Mouse (Mus musculus) kidney, adult 2 months (tissue): ENCODE measurements at regions not wholly inside any gene's neighbourhood (a gene's known extent, or its start where the extent isn't known, plus 50 kb on each side); places are given as distances from the start of the nearest gene placed in this dataset.

ENCODE experiments used
- DNase-seq: peaks from one replicate; pipeline ENCODE4 v3.0.0; 2021
- H3K27ac ChIP-seq: fragments of 200-500 bp; 2 replicates; pipeline ENCODE4 v1.5.1; 2012; ENCODE audit warnings: low read depth, low read length, control low read depth, inconsistent platforms; ENCODE audit not compliant: insufficient read depth
- H3K27me3 ChIP-seq: fragments of 200-500 bp; replicated peaks from 2 replicates; pipeline ENCODE4 v1.6.1; 2012; ENCODE audit warnings: mild to moderate bottlenecking, moderate library complexity, low read length, inconsistent platforms; ENCODE audit not compliant: control insufficient read depth, insufficient read depth
- H3K36me3 ChIP-seq: fragments of 200-500 bp; 2 replicates; pipeline ENCODE4 v1.6.1; 2012; ENCODE audit warnings: mild to moderate bottlenecking, moderate library complexity, low read length, inconsistent platforms; ENCODE audit not compliant: control insufficient read depth, insufficient read depth
- H3K4me1 ChIP-seq: fragments of 200-500 bp; 2 replicates; pipeline ENCODE4 v1.6.1; 2011; ENCODE audit warnings: low read length; ENCODE audit not compliant: control insufficient read depth, insufficient read depth
- H3K4me3 ChIP-seq: fragments of 200-500 bp; 2 replicates; pipeline ENCODE4 v1.5.1; 2011; ENCODE audit warnings: mild to moderate bottlenecking, low read depth, low read length, control low read depth; ENCODE audit not compliant: insufficient read depth
- CTCF ChIP-seq: fragments of 200-500 bp; conservative IDR thresholded peaks from 2 replicates; pipeline ENCODE4 v1.5.1; 2011; ENCODE audit warnings: low read depth, mild to moderate bottlenecking, control low read depth, low read length, moderate library complexity, mixed read lengths; ENCODE audit not compliant: insufficient read depth, insufficient read length
- POLR2A ChIP-seq: fragments of 200-500 bp; IDR thresholded peaks from one replicate; pipeline ENCODE4 v1.6.1; 2011; ENCODE audit warnings: low read depth, low read length, control low read depth
- WGBS: fragments of 180-500 bp; shearing (Covaris S2); methylation state at CpG from one replicate; pipeline ENCODE4 v1.1.7; 2018; 5-methylcytosine and 5-hydroxymethylcytosine counted together

DNA sequence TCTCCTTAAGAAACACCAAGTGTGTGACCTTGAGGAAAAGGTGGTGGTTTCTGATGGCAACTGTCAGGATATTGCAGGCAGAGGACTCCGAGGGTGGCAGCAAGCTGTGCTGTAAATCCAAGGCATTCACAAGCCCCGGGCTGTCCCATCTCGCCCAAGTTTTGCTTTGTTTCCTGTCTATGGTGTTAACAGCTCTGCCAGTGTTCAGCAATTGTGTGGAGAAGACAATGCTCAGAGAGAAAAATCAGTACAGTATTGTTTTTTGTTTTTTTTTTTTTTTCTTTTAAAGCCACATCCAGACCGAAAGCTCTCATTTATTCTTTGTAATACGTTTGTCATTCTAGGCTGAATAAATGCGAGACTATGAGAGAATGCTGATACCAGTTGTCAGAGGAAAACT lies 846.5 kb downstream of the Slc4a3 start:
- Histone ChIP-seq H3K27ac (no peak overlapping the region), H3K27me3 (no peaks in the 10 kb centered on the region), H3K4me3 (no peak overlapping the region), H3K4me1 (no peaks in the 10 kb centered on the region), H3K36me3 (no peaks in the 10 kb centered on the region)
- TF ChIP-seq POLR2A: no peak
- TF ChIP-seq CTCF: no peak
- no peak for DNase-seq
- WGBS: 58% methylated on average over 6 of the region's 6 CpGs

DNA sequence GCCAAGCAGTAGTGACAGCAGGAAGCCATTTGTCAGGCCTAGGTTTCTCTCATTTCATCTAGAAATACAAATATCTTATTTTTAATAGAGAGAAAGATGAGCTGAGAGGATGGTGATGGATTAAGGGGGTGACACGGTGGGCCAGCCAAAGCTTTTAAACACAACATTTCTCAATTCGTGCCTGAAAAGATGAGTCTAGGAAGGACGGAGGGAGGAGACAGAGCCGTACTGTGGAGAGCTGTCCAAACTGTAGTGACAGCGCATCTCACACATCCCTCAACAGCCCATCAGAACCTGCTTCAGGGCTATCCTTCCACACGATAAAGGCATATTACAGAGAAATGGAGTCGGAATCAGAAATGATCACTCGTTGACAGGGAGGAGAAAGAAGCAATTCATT lies 848.0 kb downstream of the Slc4a3 start:
- TF ChIP-seq POLR2A (no peak), CTCF (no peak)
- H3K4me1 ChIP-seq: no peaks in the 10 kb centered on the region
- DNase-seq: no peak
- WGBS: 79% methylated on average over 8 of the region's 8 CpGs
- no peak overlapping the region for H3K4me3 ChIP-seq
- no peak overlapping the region for H3K27ac ChIP-seq
- H3K36me3 ChIP-seq: no peaks in the 10 kb centered on the region
- H3K27me3 ChIP-seq: no peaks in the 10 kb centered on the region

DNA sequence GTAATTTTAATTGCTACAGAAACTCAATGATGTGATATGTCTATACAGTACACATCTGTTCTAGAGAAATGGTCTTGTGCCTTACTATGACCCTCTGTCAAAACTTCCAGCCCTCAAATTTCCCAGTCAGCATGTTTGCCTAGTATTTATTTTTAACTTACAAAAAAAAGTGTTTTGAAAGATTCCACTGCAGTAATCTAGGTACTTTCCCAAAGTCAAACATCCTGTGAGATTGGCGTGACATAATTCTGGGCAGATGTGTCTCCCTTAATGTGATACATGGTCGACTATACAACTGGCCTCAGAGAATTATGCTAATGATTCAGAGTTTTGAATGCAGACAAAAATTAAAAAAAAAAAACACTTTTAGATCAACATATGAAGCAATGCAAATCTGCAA lies 856.8 kb downstream of the Slc4a3 start:
- TF ChIP-seq CTCF (no peak), POLR2A (no peak)
- H3K36me3 ChIP-seq: no peaks in the 10 kb centered on the region
- WGBS: 55% methylated on average over 2 of the region's 2 CpGs
- H3K27ac ChIP-seq: no peak overlapping the region
- no peaks in the 10 kb centered on the region for H3K27me3 ChIP-seq
- no peaks in the 10 kb centered on the region for H3K4me1 ChIP-seq
- DNase-seq: no peak
- H3K4me3 ChIP-seq: no peak overlapping the region

DNA sequence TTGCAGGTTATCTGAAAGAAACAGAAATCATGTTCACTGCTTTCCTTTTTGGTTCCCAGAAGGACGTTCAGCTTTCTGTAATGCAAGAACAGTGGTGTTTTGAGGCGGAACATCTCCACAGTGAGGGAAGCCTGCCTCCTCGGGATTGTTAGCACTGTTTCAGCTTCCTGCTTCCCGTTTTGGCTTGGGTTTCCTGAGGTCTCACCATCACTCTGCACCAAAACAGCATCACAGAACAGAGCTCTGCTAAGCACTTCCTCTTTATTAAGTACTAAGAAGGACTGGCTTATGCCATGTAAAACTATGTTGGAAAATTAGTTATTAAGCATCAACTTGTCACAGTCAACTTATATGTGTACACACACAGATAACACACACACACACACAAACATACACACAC lies 857.9 kb downstream of the Slc4a3 start:
- 47% methylated on average over 4 of the region's 4 CpGs for WGBS
- Histone ChIP-seq H3K27me3 (no peaks in the 10 kb centered on the region), H3K27ac (no peak overlapping the region), H3K4me1 (no peaks in the 10 kb centered on the region), H3K36me3 (no peaks in the 10 kb centered on the region), H3K4me3 (no peak overlapping the region)
- no peak for DNase-seq
- TF ChIP-seq CTCF: no peak
- TF ChIP-seq POLR2A: no peak

DNA sequence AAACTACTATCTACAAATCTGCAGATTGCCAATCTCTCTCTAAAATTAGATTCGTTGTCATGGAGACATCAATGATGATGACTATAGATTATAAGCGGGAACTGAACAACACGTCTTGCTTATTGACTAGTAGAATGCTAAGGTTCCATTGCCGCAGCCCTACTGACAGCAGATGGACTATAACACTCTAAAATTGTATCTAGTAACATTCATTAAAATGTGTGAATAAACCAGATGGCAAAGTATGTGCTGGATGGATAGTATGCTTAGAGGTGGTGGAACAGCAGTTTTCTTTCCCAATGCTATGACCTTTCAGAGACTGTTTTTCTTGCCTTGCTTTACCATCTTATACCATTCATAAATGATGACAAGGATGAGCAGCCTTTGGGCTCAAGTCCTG lies 864.7 kb downstream of the Slc4a3 start:
- Histone ChIP-seq H3K36me3 (no peaks in the 10 kb centered on the region), H3K4me1 (no peaks in the 10 kb centered on the region), H3K27ac (no peak overlapping the region), H3K27me3 (no peaks in the 10 kb centered on the region), H3K4me3 (no peak overlapping the region)
- no peak for DNase-seq
- WGBS: 91% methylated on average over 4 of the region's 4 CpGs
- TF ChIP-seq CTCF (no peak), POLR2A (no peak)

DNA sequence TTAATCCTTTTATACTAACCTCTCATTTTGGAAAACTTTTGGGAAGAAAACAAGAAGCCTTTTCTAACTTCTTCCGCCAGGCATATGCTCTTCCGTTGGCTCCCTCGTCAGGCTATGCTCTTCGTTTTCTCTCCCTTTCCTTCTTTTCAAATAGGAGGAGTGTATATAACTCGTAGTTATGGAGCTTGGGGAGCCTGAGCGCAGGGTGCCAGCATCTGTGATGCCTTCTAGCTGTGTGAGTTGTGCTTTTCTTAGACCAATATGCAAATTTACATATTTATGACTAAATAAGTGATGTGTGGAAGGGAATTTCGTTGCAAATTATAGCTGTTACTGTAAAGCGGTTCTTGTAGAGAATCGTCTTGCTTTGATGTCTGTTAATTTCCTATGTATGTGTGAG lies 874.5 kb downstream of the Slc4a3 start:
- H3K4me3 ChIP-seq: no peak overlapping the region
- no peaks in the 10 kb centered on the region for H3K36me3 ChIP-seq
- no peak for TF ChIP-seq POLR2A
- TF ChIP-seq CTCF: no peak
- WGBS: 87% methylated on average over 9 of the region's 9 CpGs
- 0 out of 2 replicates have a peak, but pooled peaks cover 1% of the 10 kb centered on the region for H3K27me3 ChIP-seq
- no peaks in the 10 kb centered on the region for H3K4me1 ChIP-seq
- DNase-seq: no peak
- H3K27ac ChIP-seq: no peak overlapping the region

DNA sequence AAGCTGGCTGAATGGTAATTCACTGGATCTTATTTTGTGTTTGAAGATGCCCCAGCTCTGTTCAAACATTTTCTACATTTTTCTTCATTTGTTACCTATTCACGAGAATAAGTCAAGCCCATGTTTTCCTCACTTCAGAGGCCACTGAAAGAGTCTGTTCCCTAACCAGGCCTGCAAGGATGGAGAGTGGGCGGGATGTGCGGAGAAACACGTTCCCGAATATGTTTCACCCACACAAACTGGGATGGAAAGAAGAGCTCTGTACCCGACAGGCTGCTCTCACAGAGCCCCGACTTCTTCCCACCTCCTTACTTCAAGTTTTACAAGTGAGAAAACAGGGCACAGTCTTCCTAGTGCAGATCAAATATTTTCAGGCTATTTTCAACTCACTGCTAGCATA lies 881.4 kb downstream of the Slc4a3 start:
- Histone ChIP-seq H3K27ac (no peak overlapping the region), H3K4me1 (no peaks in the 10 kb centered on the region), H3K4me3 (no peak overlapping the region), H3K36me3 (no peaks in the 10 kb centered on the region), H3K27me3 (0 out of 2 replicates have a peak, but pooled peaks cover 1% of the 10 kb centered on the region)
- WGBS: 81% methylated on average over 7 of the region's 7 CpGs
- no peak for DNase-seq
- TF ChIP-seq POLR2A: no peak
- no peak for TF ChIP-seq CTCF

DNA sequence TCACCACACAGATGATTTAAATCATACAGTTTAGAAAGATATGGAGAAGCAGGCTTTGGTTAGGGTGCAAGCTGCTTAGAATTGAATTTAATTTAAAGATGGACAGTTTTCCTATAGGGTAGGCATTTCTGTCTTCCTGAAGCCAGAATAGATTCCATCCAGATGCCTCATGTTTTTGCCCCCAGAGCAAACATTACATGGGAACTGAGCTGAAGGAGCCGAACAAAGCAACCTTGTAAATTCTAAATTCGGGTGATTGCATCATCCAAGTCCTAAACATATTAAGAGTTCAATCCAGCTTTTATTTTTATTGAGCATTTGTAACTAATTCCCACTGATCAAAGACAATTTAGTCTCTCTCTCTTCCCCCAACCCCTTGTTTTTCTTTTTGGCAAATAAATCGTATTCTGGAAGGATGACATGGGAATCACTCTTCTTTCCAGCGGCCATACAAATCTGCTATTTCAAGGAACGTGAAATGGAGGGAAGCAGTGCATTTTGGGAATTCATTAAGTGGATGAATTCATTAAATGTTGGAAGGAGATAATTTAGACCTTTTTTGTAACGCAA lies 884.1 kb downstream of the Slc4a3 start:
- Histone ChIP-seq H3K36me3 (no peaks in the 10 kb centered on the region), H3K4me1 (no peaks in the 10 kb centered on the region), H3K27ac (no peak overlapping the region), H3K27me3 (0 out of 2 replicates have a peak, but pooled peaks cover 1% of the 10 kb centered on the region), H3K4me3 (no peak overlapping the region)
- DNase-seq: no peak
- TF ChIP-seq CTCF (no peak), POLR2A (no peak)
- 90% methylated on average over 6 of the region's 6 CpGs for WGBS
